Comparison of ENCODE assay signal across 11 mouse cellular contexts in the genomic region with DNA sequence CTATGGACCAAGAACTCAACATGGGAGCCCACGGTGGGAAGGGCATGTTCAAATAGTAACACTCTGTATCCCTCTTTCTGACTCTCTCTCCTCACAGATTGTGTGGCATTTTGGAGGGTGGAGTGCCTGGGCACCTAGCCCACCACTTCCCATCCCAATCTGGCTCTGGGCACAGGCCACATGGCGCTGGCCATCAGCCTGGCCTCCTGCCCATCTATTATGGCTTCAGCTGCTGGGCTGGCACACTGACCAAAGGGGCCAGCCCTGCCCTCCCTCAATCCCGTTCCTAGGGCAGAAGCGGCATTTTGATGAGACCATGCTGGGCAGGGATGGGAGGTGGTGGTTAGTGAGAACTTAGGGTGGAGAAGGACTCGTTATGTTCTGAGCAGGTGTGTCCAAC. TPM values are rescaled to one million over a fixed set of nuclear protein-coding genes. Genes with fewer than 3 reads are reported as not detected.
DNase-seq lines count a peak whose midpoint lies in the region; ATAC-seq and TF ChIP-seq lines count a peak whose summit lies in the region.
"Had no signal": no experiment of that assay in that cellular context is flagged by ENCODE, and none has a peak within 500 bp of the region (broad histone marks: within the 10 kb centered on the region; RNA-seq: fewer than 3 reads in every experiment).

No protein-coding gene starts in this region.

- 37% methylated on average over 5 of the region's 5 CpGs for WGBS in forebrain, embryonic 15.5 days
- WGBS in forebrain, embryonic 11.5 days: 79% methylated on average over 5 of the region's 5 CpGs
- WGBS in midbrain, postnatal 0 days: 65% methylated on average over 5 of the region's 5 CpGs
- 90% methylated on average over 5 of the region's 5 CpGs for WGBS in midbrain, embryonic 10.5 days

- H3K27ac ChIP-seq in forebrain, embryonic 15.5 days (replicated peaks): peak overlapping the region; percentile 95
- no peak overlapping the region for H3K27ac ChIP-seq in forebrain, embryonic 11.5 days (ENCODE audit: low read depth, low read length)
- 0 out of 2 replicates have a peak overlapping the region, but pooled peaks have one; percentile 43 for H3K27ac ChIP-seq in midbrain, postnatal 0 days (ENCODE audit: low read depth, low read length)
- H3K27ac ChIP-seq in midbrain, embryonic 10.5 days (replicated peaks): no peak overlapping the region

- no peak for TF ChIP-seq CTCF in midbrain, postnatal 0 days (IDR thresholded peaks at IDR 0.05)

- ATAC-seq in forebrain, embryonic 15.5 days (replicated peaks): 0 out of 2 replicates have a peak, but pooled peaks have one; percentile 14
- no peak for ATAC-seq in forebrain, embryonic 11.5 days (replicated peaks; ENCODE audit: low FRiP score)
- ATAC-seq in midbrain, postnatal 0 days (ENCODE audit: low FRiP score): peak; percentile 43; the same call in 1 of the 2 replicates

- H3K4me2 ChIP-seq in forebrain, embryonic 15.5 days (replicated peaks): no peak overlapping the region
- no peak overlapping the region for H3K4me2 ChIP-seq in forebrain, embryonic 11.5 days (ENCODE audit: low read depth, low read length, severe bottlenecking)
- no peak overlapping the region for H3K4me2 ChIP-seq in midbrain, postnatal 0 days (ENCODE audit: low read depth, low read length, poor library complexity, severe bottlenecking)
- H3K4me2 ChIP-seq: lung, embryonic 14.5 days; midbrain, embryonic 11.5 days had no signal

- H3K9ac ChIP-seq in forebrain, embryonic 15.5 days (replicated peaks): no peak overlapping the region
- no peak overlapping the region for H3K9ac ChIP-seq in forebrain, embryonic 11.5 days (ENCODE audit: low read length)
- no peak overlapping the region for H3K9ac ChIP-seq in midbrain, postnatal 0 days (replicated peaks; ENCODE audit: low read length, poor library complexity, severe bottlenecking)
- H3K9ac ChIP-seq: lung, embryonic 14.5 days had no signal

- H3K9me3 ChIP-seq in forebrain, embryonic 15.5 days: no peaks in the 10 kb centered on the region
- no peaks in the 10 kb centered on the region for H3K9me3 ChIP-seq in forebrain, embryonic 11.5 days (ENCODE audit: control insufficient read depth, low read length)
- no peaks in the 10 kb centered on the region for H3K9me3 ChIP-seq in midbrain, postnatal 0 days (ENCODE audit: low read length)
- H3K9me3 ChIP-seq in midbrain, embryonic 10.5 days (replicated peaks): no peaks in the 10 kb centered on the region

- peaks cover 56% of the 10 kb centered on the region for H3K4me1 ChIP-seq in forebrain, embryonic 15.5 days
- 0 out of 2 replicates have a peak, but pooled peaks cover 6% of the 10 kb centered on the region for H3K4me1 ChIP-seq in forebrain, embryonic 11.5 days (replicated peaks; ENCODE audit: control insufficient read depth, insufficient read depth, low read length)
- H3K4me1 ChIP-seq in midbrain, postnatal 0 days (ENCODE audit: insufficient read depth, low read length): peaks cover 6% of the 10 kb centered on the region; the same call in 1 of the 2 replicates
- H3K4me1 ChIP-seq in midbrain, embryonic 10.5 days: peaks cover 18% of the 10 kb centered on the region

- H3K27me3 ChIP-seq in forebrain, embryonic 15.5 days: no peaks in the 10 kb centered on the region
- peaks cover 23% of the 10 kb centered on the region for H3K27me3 ChIP-seq in forebrain, embryonic 11.5 days (ENCODE audit: control insufficient read depth, insufficient read depth, low read length)
- H3K27me3 ChIP-seq in midbrain, postnatal 0 days (ENCODE audit: insufficient read depth, low read length): no peaks in the 10 kb centered on the region
- H3K27me3 ChIP-seq in midbrain, embryonic 10.5 days (ENCODE audit: low read depth, poor library complexity, severe bottlenecking): peaks cover 86% of the 10 kb centered on the region

- no peak overlapping the region for H3K4me3 ChIP-seq in forebrain, embryonic 15.5 days
- H3K4me3 ChIP-seq in forebrain, embryonic 11.5 days (ENCODE audit: low read depth, low read length): no peak overlapping the region
- H3K4me3 ChIP-seq in midbrain, postnatal 0 days (ENCODE audit: low read depth, low read length): no peak overlapping the region
- no peak overlapping the region for H3K4me3 ChIP-seq in midbrain, embryonic 10.5 days

- no peaks in the 10 kb centered on the region for H3K36me3 ChIP-seq in forebrain, embryonic 15.5 days
- no peaks in the 10 kb centered on the region for H3K36me3 ChIP-seq in forebrain, embryonic 11.5 days (ENCODE audit: control insufficient read depth, insufficient read depth, low read length)
- no peaks in the 10 kb centered on the region for H3K36me3 ChIP-seq in midbrain, postnatal 0 days (ENCODE audit: insufficient read depth, low read length)
- H3K36me3 ChIP-seq in midbrain, embryonic 10.5 days: no peaks in the 10 kb centered on the region

- DNase-seq in forebrain, embryonic 11.5 days (ENCODE audit: low spot score): no peak
- DNase-seq in midbrain, postnatal 0 days (ENCODE audit: low spot score): peak; percentile 88
- no peak for DNase-seq in midbrain, embryonic 10.5 days (ENCODE audit: low spot score)
- peak; percentile 98 for DNase-seq in cerebellum, postnatal 25 days
- DNase-seq in layer of hippocampus, postnatal 36 days: peak; percentile 60 to 66
- DNase-seq in spleen, adult 18-20 months: no peak
- no peak for DNase-seq in left cerebral cortex, adult 18-20 months (ENCODE audit: low spot score in 2 of 2)
- DNase-seq: kidney, adult 18-20 months; lung, embryonic 14.5 days had no signal

RNA-seq across cellular contexts. Expression of gene Calcoco1, which starts 11.3 kb away (rescaled TPM):
- 72.1 and 74.5 TPM in 2 replicates for polyA plus RNA-seq in forebrain, embryonic 15.5 days (2015; fragmentation: Nextera tagmentation; extraction: Ambion mirVana)
- 30.4 and 31.1 TPM in 2 replicates for polyA plus RNA-seq in forebrain, embryonic 11.5 days (2014; fragmentation: Nextera tagmentation; extraction: Ambion mirVana)
- 34.4 and 34.7 TPM in 2 replicates for total RNA-seq in midbrain, postnatal 0 days (2014; rRNA removed)
- 27.1 and 27.2 TPM in 2 replicates for polyA plus RNA-seq in midbrain, postnatal 0 days (2015; fragmentation: Nextera tagmentation; extraction: Ambion mirVana)
- polyA plus RNA-seq in midbrain, embryonic 10.5 days (2016; fragmentation: Nextera tagmentation; extraction: Ambion mirVana): 26.0 and 31.1 TPM in 2 replicates
- 10 to 100 TPM; 86.7 to 89.8 TPM for total RNA-seq in layer of hippocampus, postnatal 36 days (2021)
- 10 to 100 TPM; 75.1 to 75.6 TPM for total RNA-seq in left cerebral cortex, adult 18-20 months (2021)

Comparison
In these comparisons a context has a peak if more than half of its experiments do, and no peak if none do; other contexts are left out.
1. H3K27ac ChIP-seq: peak in forebrain, embryonic 15.5 days (single experiment) and midbrain, postnatal 0 days (single experiment); none in forebrain, embryonic 11.5 days (single experiment) and midbrain, embryonic 10.5 days (single experiment).
2. DNase-seq: peak in midbrain, postnatal 0 days (single experiment), cerebellum, postnatal 25 days (2 of 2) and layer of hippocampus, postnatal 36 days (2 of 2); none in forebrain, embryonic 11.5 days (single experiment), midbrain, embryonic 10.5 days (single experiment), spleen, adult 18-20 months (0 of 2) and left cerebral cortex, adult 18-20 months (0 of 2).